In the genomic region with DNA sequence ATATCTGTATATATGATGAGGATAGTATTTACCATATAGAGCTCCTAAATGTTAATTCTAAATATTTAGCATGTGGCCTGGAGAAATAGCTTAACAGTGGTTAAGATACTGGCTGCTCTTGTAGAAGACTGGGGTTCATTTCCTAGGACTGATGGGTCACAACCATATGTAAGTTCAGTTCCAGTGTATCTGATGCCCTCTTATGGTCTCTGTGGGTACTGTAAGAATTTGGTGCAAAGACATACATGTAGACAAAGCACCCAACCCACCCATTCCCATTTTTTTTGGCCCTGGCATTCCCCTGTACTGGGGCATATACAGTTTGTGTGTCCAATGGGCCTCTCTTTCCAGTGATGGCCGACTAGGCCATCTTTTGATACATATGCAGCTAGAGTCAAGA, we compare ENCODE assay signal across 8 mouse cellular contexts. TPM values are rescaled to one million over a fixed set of nuclear protein-coding genes. Genes with fewer than 3 reads are reported as not detected.
DNase-seq lines count a peak whose midpoint lies in the region; ATAC-seq and TF ChIP-seq lines count a peak whose summit lies in the region.
"Not testable (repeated sequence)": the region's sequence is repeated elsewhere in the genome, so short reads cannot be mapped to it uniquely, and the experiment has no call there.

No protein-coding gene starts in this region.

- H3K4me1 ChIP-seq in midbrain, embryonic 15.5 days; stomach, postnatal 0 days (replicated peaks; ENCODE audit: control insufficient read depth, insufficient read depth): not testable (repeated sequence)

- TF ChIP-seq CTCF in stomach, postnatal 0 days (IDR thresholded peaks at IDR 0.05; ENCODE audit: low read depth): peak; percentile 75

- H3K4me3 ChIP-seq in midbrain, embryonic 15.5 days; stomach, postnatal 0 days (ENCODE audit: low read depth, low read length): not testable (repeated sequence)

- not testable (repeated sequence) for TF ChIP-seq EP300 in stomach, postnatal 0 days (optimal IDR thresholded peaks at IDR 0.05)

- 84% methylated on average over 1 of the region's 1 CpGs for WGBS in midbrain, embryonic 15.5 days
- no CpG with 5 or more reads among the region's 1 CpGs for WGBS in stomach, postnatal 0 days

- not testable (repeated sequence) for H3K9me3 ChIP-seq in midbrain, embryonic 15.5 days; stomach, postnatal 0 days (ENCODE audit: control insufficient read depth, low read length)

- not testable (repeated sequence) for H3K36me3 ChIP-seq in midbrain, embryonic 15.5 days (replicated peaks); stomach, postnatal 0 days (ENCODE audit: control insufficient read depth, insufficient read depth, low read length)

- intact Hi-C loops in left cerebral cortex, postnatal 25 days (cut with DNase I): loop anchor here (5.0 kb wide), 1 partner anchor 207 kb away; no protein-coding TSS in a partner anchor

- not testable (repeated sequence) for H3K4me2 ChIP-seq in midbrain, embryonic 15.5 days; stomach, postnatal 0 days (replicated peaks; ENCODE audit: low read depth)

- ATAC-seq in granulocyte monocyte progenitor cell, adult 5-6 weeks (replicated peaks; ENCODE audit: poor library complexity, severe bottlenecking): peak; percentile 78
- ATAC-seq in midbrain, embryonic 15.5 days (replicated peaks): peak; percentile 60; the same call in 1 of the 2 replicates
- not testable (repeated sequence) for ATAC-seq in stomach, postnatal 0 days (ENCODE audit: low FRiP score, low TSS enrichment)

- not testable (repeated sequence) for H3K27ac ChIP-seq in midbrain, embryonic 15.5 days; stomach, postnatal 0 days (replicated peaks)

- DNase-seq in CD4-positive, CD25-positive, alpha-beta regulatory T cell, adult 2 months (ENCODE audit: low read depth, low spot score): peak; percentile 78
- DNase-seq in adipocyte (ENCODE audit: low spot score): peak; percentile 57
- DNase-seq in embryo, embryonic 10 days (ENCODE audit: low spot score): peak; percentile 52
- DNase-seq in kidney, adult 18-20 months: peak; percentile 2
- peak; percentile 32 to 68 for DNase-seq in left cerebral cortex, postnatal 25 days (ENCODE audit: low spot score in 2 of 2)
- DNase-seq in stomach, postnatal 0 days (ENCODE audit: low spot score): not testable (repeated sequence)

- H3K9ac ChIP-seq in midbrain, embryonic 15.5 days; stomach, postnatal 0 days (ENCODE audit: low read length): not testable (repeated sequence)

- H3K27me3 ChIP-seq in midbrain, embryonic 15.5 days (replicated peaks); stomach, postnatal 0 days (ENCODE audit: control insufficient read depth, insufficient read depth, low read length): not testable (repeated sequence)

RNA-seq across cellular contexts. Expression of a gene that starts 9.3 kb away (rescaled TPM):
- total RNA-seq in granulocyte monocyte progenitor cell, adult 5-6 weeks (2014; fragmentation: Nextera tagmentation): 32.2 and 47.1 TPM in 2 replicates
- 95.6 and 101 TPM in 2 replicates for total RNA-seq in granulocyte monocyte progenitor cell, adult 5-6 weeks (2017)
- total RNA-seq in left cerebral cortex, postnatal 25 days (2021): 10 to 100 TPM; 13.1 to 15.2 TPM
- 30.6 and 32.4 TPM in 2 replicates for polyA plus RNA-seq in midbrain, embryonic 15.5 days (2015; fragmentation: Nextera tagmentation; extraction: Ambion mirVana)
- 21.3 and 22.9 TPM in 2 replicates for polyA plus RNA-seq in stomach, postnatal 0 days (2015; fragmentation: Nextera tagmentation; extraction: Ambion mirVana)

RNA-seq across cellular contexts. Expression of a gene that starts 36.5 kb away (rescaled TPM):
- total RNA-seq in granulocyte monocyte progenitor cell, adult 5-6 weeks (2014; fragmentation: Nextera tagmentation): 10.3 and 12.8 TPM in 2 replicates
- 7.0 and 26.7 TPM in 2 replicates for total RNA-seq in granulocyte monocyte progenitor cell, adult 5-6 weeks (2017)
- total RNA-seq in left cerebral cortex, postnatal 25 days (2021): 10 to 100 TPM; 39.2 to 41.7 TPM
- polyA plus RNA-seq in midbrain, embryonic 15.5 days (2015; fragmentation: Nextera tagmentation; extraction: Ambion mirVana): 36.8 and 39.6 TPM in 2 replicates
- polyA plus RNA-seq in stomach, postnatal 0 days (2015; fragmentation: Nextera tagmentation; extraction: Ambion mirVana): 6.1 and 8.1 TPM in 2 replicates
